Mouse (Mus musculus) hematopoietic stem cell, adult 5-6 weeks (primary cell): ENCODE measurements around the gene Sumf2. TPM values are rescaled to one million over a fixed set of nuclear protein-coding genes. Genes with fewer than 3 reads are reported as not detected.
"Not testable (repeated sequence)": the region's sequence is repeated elsewhere in the genome, so short reads cannot be mapped to it uniquely, and the experiment has no call there.

Experiments
- ATAC-seq, 2 experiments: fragments of 125-278 bp in 1 of 2; replicated peaks in 1 of 2; 2 replicates each; pipeline ENCODE4 v1.8.0; 2016 to 2017; ENCODE audit warnings: inconsistent platforms in 2 of 2, mild to moderate bottlenecking in 2 of 2, moderate number of reproducible peaks in 2 of 2, low read depth in 1 of 2, moderate TSS enrichment in 1 of 2; ENCODE audit not compliant: low FRiP score in 2 of 2, poor library complexity in 2 of 2, severe bottlenecking in 2 of 2, insufficient read depth in 1 of 2, low TSS enrichment in 1 of 2
- total RNA-seq: library from RNA; stranded (forward); fragments of 172-1452, 232-1000 nt; gene quantifications from 2 replicates; pipeline ENCODE4 v1.2.3, GENCODE M21; 2017

The Sumf2 gene
- total RNA-seq = 21.5 and 29.5 TPM in 2 replicates

DNA sequence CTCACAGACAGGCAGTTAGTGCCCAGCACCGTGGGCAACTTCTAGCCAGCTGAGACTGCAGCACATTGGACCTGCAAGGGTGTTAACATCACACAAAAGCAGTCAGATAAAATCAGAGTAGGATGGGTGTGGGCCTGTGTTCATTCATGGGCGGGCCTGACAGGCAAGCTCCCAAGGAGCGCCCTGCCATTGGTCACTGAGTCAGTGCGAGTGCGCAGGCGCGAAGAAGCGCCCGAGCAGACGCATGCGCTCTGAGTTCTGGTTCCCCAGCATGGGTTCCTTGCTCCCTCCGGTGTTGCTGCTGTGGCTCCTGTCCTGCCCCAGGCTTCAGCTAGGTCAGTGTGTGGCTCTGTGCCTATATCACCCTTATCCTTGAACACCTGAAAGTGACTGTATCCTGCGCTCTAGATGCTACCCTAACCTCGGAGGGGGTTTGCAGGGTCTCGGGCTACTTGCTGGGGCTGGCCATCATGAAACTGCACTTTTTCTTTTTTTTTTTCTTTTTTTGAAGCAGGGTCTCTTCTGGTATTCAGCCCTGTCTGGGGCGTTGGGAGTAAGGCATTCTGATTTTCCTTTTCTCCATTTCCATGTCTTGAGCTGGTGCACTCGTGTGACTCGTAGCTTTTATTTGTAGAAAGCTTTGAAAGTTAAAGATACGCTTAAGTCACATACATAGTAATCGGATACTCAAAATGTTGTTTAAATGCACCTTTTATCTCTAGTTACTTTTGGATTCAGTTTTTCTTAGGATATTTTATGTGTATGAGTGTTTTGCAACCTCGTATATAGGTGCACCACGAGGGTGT is at the start of gene Sumf2:
Sumf2 (plus strand) TSS at position 235 of the 806 bp plus-strand sequence.
- ATAC-seq = peak; percentile 98 to 99

DNA sequence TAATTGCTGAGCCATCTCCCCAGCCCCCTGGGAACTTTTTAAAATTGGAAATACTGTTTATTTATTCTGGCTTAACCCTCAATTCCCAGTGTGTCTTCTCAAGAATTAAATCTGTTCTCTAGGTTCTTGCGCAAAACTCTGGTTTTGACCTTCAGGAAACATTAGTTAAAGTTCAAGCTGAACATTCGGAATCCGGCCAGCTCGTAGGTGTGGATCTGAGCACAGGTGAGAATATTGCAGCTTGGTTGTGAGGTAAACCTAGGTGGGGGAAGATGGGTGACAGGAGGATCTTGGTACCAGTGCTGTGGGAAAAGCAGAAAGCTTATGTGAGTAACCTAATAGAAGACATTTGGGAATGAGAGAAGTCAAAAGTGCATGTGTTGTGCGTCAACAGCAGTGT is 1.9 kb upstream of the Sumf2 start:
- no peak for ATAC-seq

DNA sequence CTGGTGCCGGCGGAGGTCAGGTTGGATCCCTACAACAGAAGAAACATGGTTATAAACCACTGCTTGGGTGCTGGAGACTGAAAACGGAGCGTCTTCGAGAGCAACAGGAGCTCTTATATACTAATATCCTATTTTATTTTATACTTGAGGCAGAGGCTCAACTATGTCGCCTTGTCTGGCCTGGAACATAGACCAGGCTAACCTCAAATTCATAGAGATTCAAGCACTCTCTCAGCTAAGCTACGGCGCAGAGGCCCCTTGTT is 703 bp downstream of the Sumf2 start:
- 0 out of 4 replicates have a peak, but pooled peaks of 1 of the 2 experiments have one; percentile 14 for ATAC-seq

DNA sequence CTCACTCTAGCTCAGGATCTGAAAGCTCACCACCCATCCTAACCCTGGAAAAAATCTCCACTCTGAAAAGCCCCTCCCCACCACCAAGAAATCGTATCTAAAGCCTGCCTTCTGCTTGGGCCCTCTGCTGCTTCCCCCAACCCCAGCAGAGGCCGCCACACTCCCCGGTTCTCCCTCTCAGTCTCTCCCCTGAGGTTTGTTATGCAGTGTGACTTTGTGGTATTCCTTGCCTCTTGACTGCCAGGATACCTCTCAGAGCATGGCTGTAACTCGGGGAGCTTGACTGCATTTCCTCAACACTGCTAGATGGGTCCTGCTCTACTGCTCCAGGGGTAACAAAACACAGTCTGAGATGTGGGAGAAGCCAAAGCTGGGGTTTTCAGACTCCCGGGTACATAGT is 8.4 kb downstream of the Sumf2 start:
- no peak for ATAC-seq

DNA sequence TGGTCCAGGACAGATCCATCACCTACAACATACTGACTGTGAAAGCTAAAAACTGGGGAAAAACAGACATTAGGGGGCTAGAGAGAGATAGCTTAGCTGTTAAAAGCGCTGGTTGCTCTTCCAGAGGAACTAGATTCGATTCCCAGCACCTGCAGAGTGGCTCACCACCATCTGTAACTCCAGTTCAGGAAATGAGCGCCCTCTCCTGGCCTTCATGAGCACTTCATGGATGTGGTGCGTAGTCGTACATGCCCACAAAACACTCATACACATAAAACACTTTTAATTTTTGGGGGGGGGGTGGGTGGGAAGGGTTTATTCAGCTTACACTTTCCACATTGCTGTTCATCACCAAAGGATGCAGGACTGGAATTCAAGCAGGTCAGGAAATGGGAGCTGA is 9.6 kb downstream of the Sumf2 start:
- ATAC-seq = no peak

DNA sequence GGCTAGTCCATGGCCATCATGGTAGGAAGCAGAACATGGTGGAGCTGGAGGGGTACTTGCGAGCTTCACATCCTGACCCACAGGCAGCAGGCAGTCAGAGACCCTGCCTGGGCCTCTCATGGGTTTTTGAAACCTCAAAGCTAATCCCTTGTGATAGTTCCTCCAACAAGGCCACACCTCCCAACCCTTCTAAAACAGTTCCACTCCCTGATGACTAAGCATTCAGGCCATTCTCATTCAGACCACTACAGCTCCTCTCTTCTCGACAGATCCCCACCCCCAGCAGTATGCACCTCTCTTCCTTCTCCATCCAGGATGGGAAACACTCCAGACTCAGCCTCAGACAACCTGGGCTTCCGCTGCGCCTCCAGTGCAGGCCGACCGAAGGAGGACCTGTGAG is 15.5 kb downstream of the Sumf2 start:
- no peak for ATAC-seq

DNA sequence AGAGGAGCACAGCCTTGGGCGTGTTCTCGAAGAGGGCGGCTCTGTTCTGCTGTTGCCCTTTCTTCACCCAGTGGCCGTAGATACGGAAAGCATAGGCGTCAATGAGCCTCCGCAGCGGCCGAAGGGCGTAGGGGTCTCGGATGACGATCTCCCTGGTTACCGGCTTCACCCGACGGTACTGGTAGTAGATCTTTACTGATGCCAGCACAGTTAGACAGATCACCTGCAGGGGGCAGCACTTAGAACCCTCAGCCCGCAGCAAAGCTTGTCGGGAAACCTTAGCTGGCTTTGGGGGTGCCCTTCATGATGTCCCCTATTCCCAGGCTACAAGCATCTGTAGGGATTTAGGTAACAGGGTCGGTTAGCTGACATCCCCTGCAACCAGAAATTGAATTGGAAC is 17.7 kb downstream of the Sumf2 start:
- peak in 1 of 2 experiments; percentile 46; a peak in 1 of 4 replicates for ATAC-seq

DNA sequence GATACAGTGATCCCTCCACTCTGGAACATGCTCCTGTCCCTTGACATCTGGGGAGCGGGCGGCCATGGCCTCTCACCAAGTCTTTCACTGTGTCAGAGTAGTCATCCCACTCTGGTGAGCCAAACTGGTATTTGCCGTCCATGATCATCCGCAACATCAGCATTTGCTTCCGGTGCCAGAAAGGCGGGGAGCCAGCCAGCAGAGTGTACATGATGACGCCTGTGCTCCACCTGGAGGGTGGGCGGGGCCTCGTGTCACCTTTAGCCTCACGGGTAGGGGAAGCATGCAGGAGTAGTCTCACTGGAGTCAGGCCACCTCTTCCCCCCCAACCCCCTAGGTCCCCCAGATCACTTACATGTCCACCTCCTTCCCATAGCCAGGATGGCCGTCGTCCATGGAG is 19.1 kb downstream of the Sumf2 start:
- no peak for ATAC-seq

DNA sequence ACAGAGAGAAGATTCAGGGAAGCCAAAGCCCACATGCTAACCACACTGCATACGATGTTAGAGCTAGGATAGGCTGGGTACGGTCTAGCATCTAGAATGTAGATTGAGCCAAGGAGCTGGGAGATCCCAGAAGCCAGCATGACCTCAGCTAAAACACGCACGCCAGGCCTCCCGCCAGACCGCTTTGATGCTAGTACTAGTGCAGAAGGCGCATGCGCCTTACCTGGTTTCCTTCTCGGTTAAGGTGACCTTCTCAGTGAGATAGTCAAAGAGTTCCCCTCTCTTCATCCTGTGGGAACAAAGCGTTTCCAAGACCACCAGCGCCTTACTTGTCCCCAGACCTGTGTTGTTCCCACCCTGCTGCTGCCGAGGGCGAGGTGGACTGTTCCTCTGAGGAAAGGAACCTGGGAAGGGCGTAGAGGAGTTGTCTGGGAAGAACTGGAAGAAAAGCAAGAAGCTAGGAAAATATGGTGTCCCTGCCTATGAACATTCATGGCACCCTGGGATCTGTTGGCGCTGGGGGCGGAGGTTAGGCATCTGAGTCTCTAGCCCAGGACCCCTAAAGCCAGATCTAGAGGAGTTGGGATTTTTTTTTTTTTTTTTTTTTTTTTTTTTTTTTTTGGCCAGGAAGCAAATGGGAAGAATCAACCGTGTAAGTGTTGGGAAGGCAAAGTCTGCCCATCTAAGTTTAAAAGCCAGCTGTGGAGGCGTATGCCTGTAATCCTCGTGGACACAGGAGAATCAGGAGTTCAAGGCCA is 22.6 kb downstream of the Sumf2 start:
- ATAC-seq = no peak

DNA sequence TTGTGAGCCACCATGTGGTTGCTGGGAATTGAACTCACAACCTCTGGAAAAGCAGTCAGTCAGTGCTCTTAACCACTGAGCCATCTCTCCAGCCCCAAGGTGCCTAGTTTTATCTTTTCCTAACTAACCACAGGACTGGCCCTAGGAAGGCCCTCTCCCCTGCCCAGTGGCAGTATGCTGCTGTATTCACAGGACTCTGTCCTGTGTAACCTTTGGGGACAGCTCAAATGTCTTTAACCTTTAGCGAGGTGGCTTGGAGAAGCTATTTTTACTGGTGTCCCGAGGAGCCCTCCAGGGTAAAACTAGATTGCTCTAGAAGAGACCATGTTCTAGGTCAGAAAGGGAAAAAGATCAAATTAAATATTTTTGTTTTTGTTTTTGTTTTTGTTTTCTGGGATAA is 24.5 kb downstream of the Sumf2 start:
- ATAC-seq = no peak

DNA sequence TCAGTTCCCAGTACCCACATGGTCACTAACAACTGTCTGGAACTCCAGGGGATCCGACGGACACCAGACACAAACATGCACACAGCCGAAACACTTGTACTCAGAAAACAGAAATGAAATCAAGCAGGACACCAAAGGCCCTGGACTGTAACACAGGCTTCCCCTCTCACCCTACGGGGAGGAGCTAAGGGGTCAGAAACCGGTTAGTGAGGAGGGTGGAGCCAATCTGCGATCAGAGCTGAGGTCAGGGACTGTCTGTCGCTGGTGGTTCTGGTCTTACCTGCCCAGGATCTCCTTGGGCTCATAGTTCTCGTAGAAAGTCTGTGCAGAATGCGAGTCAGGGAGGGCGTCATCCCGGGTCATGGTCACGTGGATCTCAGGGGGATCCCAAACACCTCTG is 27.2 kb downstream of the Sumf2 start:
- no peak for ATAC-seq

DNA sequence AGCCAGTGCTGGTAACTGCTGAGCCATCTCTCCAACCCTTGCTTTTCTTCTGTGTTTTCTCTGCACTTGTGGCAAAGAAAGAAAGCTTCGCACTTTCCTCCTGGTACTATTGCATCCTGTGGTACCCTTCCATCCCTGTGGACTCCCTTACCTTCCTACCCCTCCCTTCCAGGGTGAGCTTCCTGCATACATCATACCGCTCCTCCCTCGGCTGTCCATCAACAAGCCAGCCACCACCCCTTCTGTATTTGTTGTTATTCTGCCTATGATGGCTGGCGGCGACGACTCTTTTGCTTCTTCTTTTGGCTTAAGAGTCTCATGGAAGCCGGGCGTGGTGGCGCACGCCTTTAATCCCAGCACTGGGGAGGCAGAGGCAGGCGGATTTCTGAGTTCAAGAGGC is 28.3 kb downstream of the Sumf2 start:
- ATAC-seq = no peak

DNA sequence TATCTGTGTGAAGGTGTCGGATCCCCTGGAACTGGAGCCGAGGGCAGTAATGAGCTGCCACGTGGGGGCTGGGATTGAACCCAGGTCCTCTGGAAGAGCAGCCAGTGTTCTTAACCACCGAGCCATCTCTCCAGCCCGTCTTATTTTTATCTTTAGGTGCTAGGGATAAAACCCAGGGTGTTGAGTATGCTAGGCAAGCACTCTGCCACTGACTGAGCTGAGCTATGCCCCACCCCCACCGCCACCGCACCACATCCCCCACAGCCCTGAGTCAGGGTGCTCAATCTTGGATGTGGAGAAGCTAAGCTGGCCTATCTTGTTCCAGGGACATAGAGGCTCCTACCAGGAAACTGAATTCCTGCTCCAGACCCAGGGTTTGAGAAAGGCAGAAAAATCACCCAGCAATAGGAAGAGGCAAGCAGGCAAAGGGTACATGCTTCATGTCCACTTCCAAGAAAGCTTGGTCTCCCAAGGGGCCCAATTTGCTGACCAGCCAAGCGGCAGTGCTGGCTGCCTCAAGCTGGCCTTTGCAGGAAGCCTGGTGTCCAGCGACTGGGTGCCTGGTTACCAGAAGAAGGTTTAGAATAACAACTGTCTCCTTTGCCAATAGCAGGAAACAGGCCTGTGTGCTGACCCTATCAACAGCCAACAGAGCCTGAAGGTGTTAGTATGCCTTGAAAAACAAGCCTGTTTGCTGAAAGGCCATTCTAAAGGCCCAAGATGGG is 31.1 kb downstream of the Sumf2 start:
- ATAC-seq = no peak

DNA sequence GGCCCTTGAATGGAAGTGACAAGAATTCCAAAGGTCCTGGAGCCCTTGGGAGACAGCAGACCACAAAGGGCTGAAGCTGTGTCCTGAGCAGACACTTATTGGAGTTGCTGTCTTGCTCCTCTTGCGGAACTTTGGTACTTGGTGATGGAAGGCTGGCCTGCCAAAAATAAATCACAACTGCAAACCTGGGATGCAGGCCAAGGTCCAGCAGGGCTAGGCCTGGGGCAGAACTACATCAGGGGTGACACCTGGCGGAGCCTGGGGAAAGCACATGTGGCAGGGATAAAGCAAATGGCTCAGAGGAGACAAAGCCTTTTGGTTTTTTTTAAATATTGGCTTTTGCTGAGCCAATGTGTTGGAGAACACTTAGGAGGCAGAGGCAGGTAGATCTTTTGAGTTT is 32.2 kb downstream of the Sumf2 start:
- no peak for ATAC-seq

DNA sequence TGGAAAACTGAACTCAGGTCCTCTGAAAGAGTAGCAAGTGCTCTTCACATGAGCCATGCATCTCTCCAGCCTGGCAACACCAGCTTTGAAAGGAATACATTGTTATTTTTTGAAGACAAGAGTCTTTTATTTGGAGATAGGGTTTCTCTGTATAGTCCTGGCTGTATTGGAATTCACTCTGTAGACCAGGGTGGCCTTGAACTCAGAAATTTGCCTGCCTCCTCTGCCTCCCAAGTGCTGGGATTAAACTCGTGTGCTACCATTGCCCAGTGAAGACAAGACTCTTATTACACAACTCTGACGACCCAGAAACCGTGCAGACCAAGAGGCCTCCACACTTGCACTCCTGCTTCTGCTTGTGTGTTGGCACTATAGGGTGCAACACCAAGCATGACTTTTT is 33.1 kb downstream of the Sumf2 start:
- ATAC-seq = no peak

DNA sequence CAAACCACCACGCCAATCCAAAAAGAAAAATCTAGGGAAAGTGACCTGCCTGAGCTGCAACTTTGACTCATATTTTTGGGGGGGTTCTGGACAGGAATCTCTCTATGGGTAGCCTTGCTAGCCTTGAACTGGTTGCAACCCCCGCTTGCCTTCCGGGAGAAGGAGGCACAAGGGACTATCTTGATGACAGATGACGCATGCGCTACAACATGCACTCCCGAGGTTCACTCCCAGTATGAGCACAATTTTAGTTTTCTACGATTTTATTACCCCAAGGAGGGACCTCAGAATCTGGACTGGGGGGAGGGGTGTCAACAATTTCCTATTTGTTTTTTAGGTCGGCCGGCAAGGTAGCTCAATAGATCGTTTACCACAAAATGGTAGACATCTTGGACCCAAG is 39.5 kb downstream of the Sumf2 start:
- no peak for ATAC-seq

DNA sequence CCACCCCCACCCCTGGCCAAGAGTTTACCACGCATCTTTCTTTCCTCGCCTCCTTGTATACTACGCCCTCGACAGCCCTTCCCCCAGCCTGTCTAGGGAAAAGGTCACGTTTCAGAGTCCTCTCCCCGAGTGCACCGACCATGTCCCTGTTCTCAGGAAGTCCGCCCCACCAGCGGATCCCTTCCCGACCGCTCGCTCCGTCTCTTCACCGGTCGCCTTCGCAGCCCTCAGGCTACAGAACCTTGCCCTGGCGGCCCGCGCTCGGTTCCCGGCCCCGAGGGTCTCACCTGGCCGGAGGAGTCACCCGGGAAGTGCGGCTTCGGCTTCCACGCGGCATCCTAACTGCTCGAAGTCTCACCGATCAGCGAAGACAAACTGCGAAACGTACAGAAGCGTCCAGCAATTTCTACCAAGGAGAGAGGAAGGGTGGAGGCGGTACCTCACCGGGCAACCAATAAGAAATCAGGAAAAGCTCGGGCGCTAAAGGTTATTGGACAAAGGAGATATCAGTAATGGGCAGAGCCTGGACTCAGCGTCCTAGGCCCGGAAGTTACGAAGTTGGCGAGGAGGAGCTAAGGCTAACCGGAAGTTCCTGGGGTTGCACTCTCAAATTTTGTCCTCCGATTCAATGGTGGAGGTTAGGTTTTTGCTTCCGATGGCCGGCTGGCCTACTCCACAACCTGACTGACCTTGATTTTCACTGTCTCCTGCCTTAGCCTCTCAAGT is 40.3 kb downstream of the Sumf2 start, which contains the start of gene Chchd2:
Chchd2 (minus strand) TSS at position 560 of the 726 bp plus-strand sequence.
- ATAC-seq = peak; percentile 98 to 100

DNA sequence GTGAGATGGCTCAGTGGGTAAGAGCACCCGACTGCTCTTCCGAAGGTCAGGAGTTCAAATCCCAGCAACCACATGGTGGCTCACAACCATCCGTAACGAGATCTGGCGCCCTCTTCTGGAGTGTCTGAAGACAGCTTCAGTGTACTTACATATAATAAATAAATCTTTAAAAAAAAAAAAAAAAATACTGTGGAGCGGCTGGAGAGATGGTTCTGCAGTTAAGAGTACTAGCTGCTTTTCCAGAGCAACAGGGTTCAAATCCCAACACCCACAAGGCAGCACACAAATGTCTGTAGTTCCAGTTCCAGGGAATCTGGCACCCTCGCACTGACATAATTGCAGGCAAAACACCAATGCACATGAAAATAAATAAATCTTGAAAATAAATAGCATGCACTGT is 43.6 kb downstream of the Sumf2 start:
- not testable (repeated sequence) for ATAC-seq
